Mouse (Mus musculus) limb, embryonic 11.5 days (tissue): Measurements from ENCODE around the gene Uba7. TPM values are rescaled to one million over a fixed set of nuclear protein-coding genes. Genes with fewer than 3 reads are reported as not detected.

ENCODE experiments used
- polyA plus RNA-seq: library from polyadenylated mRNA; unstranded; fragments of >200 nt; fragmentation: Nextera tagmentation; extraction: Ambion mirVana; gene quantifications from 2 replicates; pipeline ENCODE4 v1.2.1, GENCODE M21; 2014

The Uba7 gene
- polyA plus RNA-seq, 1 experiment from 2014 or later, result 23.4 TPM

Other genes starting within 250 kb of the Uba7 start
- 179 and 195 TPM in 2 replicates for gene Rbm5, start 204.5 kb upstream of the Uba7 start, polyA plus RNA-seq
- gene Rbm6, start 102.3 kb upstream of the Uba7 start, polyA plus RNA-seq, result 91.1 and 103 TPM in 2 replicates
- 12.4 and 12.6 TPM in 2 replicates for gene Mon1a, start 87.4 kb upstream of the Uba7 start, polyA plus RNA-seq
- 0.35 and 0.36 TPM in 2 replicates for gene Mst1r, start 68.6 kb upstream of the Uba7 start, polyA plus RNA-seq
- gene Actl11, start 47.0 kb upstream of the Uba7 start, polyA plus RNA-seq, result not detected in 2 replicates
- 4.4 and 4.6 TPM in 2 replicates for gene Camkv, start 39.8 kb upstream of the Uba7 start, polyA plus RNA-seq
- gene Traip, start 25.4 kb upstream of the Uba7 start, polyA plus RNA-seq, result 40.4 and 41.4 TPM in 2 replicates
- gene Gm20661, start 7.6 kb downstream of the Uba7 start, polyA plus RNA-seq, result 7.3 and 7.9 TPM in 2 replicates
- gene Inka1, start 10.4 kb downstream of the Uba7 start, polyA plus RNA-seq, result 165 and 174 TPM in 2 replicates
- gene Cdhr4, start 17.0 kb downstream of the Uba7 start, polyA plus RNA-seq, result 16.8 and 19.7 TPM in 2 replicates
- gene Gm20662, start 20.8 kb downstream of the Uba7 start, polyA plus RNA-seq, result 0.87 and 0.96 TPM in 2 replicates
- gene Ip6k1, start 27.0 kb downstream of the Uba7 start, polyA plus RNA-seq, result 30.5 and 33.0 TPM in 2 replicates
- 20.6 and 22.0 TPM in 2 replicates for gene Gmppb, start 73.7 kb downstream of the Uba7 start, polyA plus RNA-seq
- 1.7 and 1.9 TPM in 2 replicates for gene Amigo3, start 77.7 kb downstream of the Uba7 start, polyA plus RNA-seq
- gene Mst1, start 104.9 kb downstream of the Uba7 start, polyA plus RNA-seq, result 0.37 and 1.3 TPM in 2 replicates
- gene Rnf123, start 107.8 kb downstream of the Uba7 start, polyA plus RNA-seq, result 26.4 and 29.9 TPM in 2 replicates
- gene Apeh, start 119.1 kb downstream of the Uba7 start, polyA plus RNA-seq, result 56.3 and 63.4 TPM in 2 replicates
- 1.3 and 1.5 TPM in 2 replicates for gene Bsn, start 214.9 kb downstream of the Uba7 start, polyA plus RNA-seq